Mouse (Mus musculus) right cerebral cortex, adult 18-20 months (tissue): ENCODE data around the gene Pgam5.

Experiments used
- DNase-seq: peaks from one replicate; pipeline ENCODE4 v3.0.0; 2022; ENCODE audit warnings: mixed read lengths

The Pgam5 gene

GRCm38 (mm10) chr5:110269141-110270101 is at the start of gene Pgam5:
Gene Pgam5 (minus strand): TSS chr5:110269913.
- peak; percentile 88 for DNase-seq

GRCm38 (mm10) chr5:110313127-110313526 is 43.4 kb upstream of the Pgam5 start:
- no peak for DNase-seq

- DNase-seq: no peak
These were observed 39.1 kb upstream of the Pgam5 start for GRCm38 (mm10) chr5:110308861-110309260.

- DNase-seq: no peak
These were observed 30.9 kb upstream of the Pgam5 start for GRCm38 (mm10) chr5:110300591-110300990.

- no peak for DNase-seq
These were observed 26.9 kb upstream of the Pgam5 start for GRCm38 (mm10) chr5:110296637-110297036.

- DNase-seq: no peak
These were observed 21.9 kb upstream of the Pgam5 start for GRCm38 (mm10) chr5:110291649-110292048.

- no peak for DNase-seq
These were observed 17.4 kb upstream of the Pgam5 start for GRCm38 (mm10) chr5:110287084-110287475.

- DNase-seq: no peak
These were observed 16.9 kb upstream of the Pgam5 start for GRCm38 (mm10) chr5:110286446-110287083.

GRCm38 (mm10) chr5:110285770-110286445 is 16.2 kb upstream of the Pgam5 start, which contains the start of the genes Pxmp2 and Pole:
Gene Pxmp2 (minus strand): TSS chr5:110286186.
Gene Pole (plus strand): TSS chr5:110286306.
- DNase-seq: peak; percentile 84

GRCm38 (mm10) chr5:110285156-110285555 is 15.4 kb upstream of the Pgam5 start:
- DNase-seq: no peak

GRCm38 (mm10) chr5:110284536-110284935 is 14.8 kb upstream of the Pgam5 start:
- peak; percentile 12 for DNase-seq

GRCm38 (mm10) chr5:110281984-110282383 is 12.3 kb upstream of the Pgam5 start:
- no peak for DNase-seq

- DNase-seq: no peak
These were observed 7.2 kb upstream of the Pgam5 start for GRCm38 (mm10) chr5:110276910-110277309.

- DNase-seq: no peak
These were observed 6.7 kb upstream of the Pgam5 start for GRCm38 (mm10) chr5:110276391-110276790.

GRCm38 (mm10) chr5:110274846-110275245 is 5.1 kb upstream of the Pgam5 start:
- DNase-seq: no peak

GRCm38 (mm10) chr5:110274147-110274546 is 4.4 kb upstream of the Pgam5 start:
- DNase-seq: no peak

GRCm38 (mm10) chr5:110270242-110270641 is 529 bp upstream of the Pgam5 start:
- DNase-seq: no peak

GRCm38 (mm10) chr5:110266941-110267340 is 2.8 kb downstream of the Pgam5 start:
- no peak for DNase-seq

- DNase-seq: no peak
These were observed 25.6 kb downstream of the Pgam5 start for GRCm38 (mm10) chr5:110244091-110244490.

GRCm38 (mm10) chr5:110232346-110232745 is 37.4 kb downstream of the Pgam5 start:
- no peak for DNase-seq

GRCm38 (mm10) chr5:110231638-110232037 is 38.1 kb downstream of the Pgam5 start:
- no peak for DNase-seq

- peak; percentile 91 for DNase-seq
These were observed 38.8 kb downstream of the Pgam5 start, which contains the start of gene Ankle2 for GRCm38 (mm10) chr5:110230780-110231461. Gene Ankle2 (plus strand): TSS chr5:110231004.

GRCm38 (mm10) chr5:110230401-110230779 is 39.3 kb downstream of the Pgam5 start:
- no peak for DNase-seq
